Mouse (Mus musculus) ES-Bruce4 (cell line): ENCODE data around the gene Lpp.

Experiments
- CTCF ChIP-seq: IDR thresholded peaks from one replicate; pipeline ENCODE4 v1.8.1; 2011; ENCODE audit warnings: low read depth, low read length
- EP300 ChIP-seq: IDR thresholded peaks from 2 replicates; pipeline ENCODE4 v1.6.1; 2011; ENCODE audit warnings: low read depth, low read length; ENCODE audit not compliant: insufficient read depth

DNA sequence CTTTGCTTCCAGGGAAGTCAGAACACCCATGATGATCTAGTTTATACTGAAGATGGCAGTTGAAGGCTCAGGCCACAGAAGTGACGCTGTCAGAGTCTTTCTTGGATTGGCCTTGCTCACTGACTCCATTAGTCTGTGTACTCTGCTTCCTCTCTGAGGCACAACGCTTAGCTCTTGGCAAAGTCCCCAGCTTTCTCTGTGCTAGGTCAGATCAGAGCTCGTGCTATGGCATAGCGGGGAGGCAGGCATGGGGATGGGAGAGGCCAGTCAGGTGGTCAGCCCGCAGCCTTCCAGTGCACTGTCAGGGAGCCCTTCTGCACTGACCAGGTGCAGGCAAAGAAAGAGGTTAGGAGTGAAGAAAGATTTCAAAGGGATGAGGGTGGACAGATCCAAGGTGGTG is 72.3 kb downstream of the Lpp start:
- TF ChIP-seq EP300, result no peak
- no peak for TF ChIP-seq CTCF
